Mouse (Mus musculus) thymus, adult 2 months (tissue): ENCODE data around the gene Olfr119.

Experiments used
- CTCF ChIP-seq: fragments of 200-500 bp; IDR thresholded peaks from 2 replicates; pipeline ENCODE4 v1.5.1; 2012; ENCODE audit warnings: mild to moderate bottlenecking, control low read depth, low read length, moderate library complexity, borderline replicate concordance; ENCODE audit not compliant: control insufficient read depth, poor library complexity, insufficient read depth; ENCODE audit errors: extremely low read depth
- POLR2A ChIP-seq: fragments of 200-500 bp; IDR thresholded peaks from 2 replicates; pipeline ENCODE4 v1.6.1; 2012; ENCODE audit warnings: mild to moderate bottlenecking, low read length, control low read depth, moderate library complexity; ENCODE audit not compliant: control insufficient read depth, poor library complexity, insufficient read depth; ENCODE audit errors: extremely low read depth

DNA sequence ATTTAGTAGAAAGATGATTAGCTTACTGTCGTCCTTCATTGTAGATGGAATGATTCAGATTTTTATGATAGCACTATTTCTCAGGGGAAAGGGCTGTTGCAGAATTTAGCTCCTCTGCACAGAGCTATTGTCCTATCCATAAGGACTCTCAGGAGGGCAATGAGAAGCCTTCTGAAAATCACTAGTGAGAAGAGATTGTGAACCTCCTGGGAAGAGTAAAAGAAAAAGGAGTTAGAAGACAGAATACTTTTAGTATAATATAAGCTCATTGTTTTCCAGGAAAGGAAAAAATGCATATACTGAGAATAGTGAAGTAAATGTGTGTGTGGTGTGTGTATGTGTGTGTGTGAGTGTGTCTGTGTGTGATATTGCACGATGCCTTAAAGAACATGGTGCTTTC, 29.7 kb upstream of the Olfr119 start, which contains the start of gene Olfr118:
- TF ChIP-seq POLR2A (no peak), CTCF (no peak)
